Comparison of ENCODE assay signal across 12 mouse cellular contexts in the genomic region with DNA sequence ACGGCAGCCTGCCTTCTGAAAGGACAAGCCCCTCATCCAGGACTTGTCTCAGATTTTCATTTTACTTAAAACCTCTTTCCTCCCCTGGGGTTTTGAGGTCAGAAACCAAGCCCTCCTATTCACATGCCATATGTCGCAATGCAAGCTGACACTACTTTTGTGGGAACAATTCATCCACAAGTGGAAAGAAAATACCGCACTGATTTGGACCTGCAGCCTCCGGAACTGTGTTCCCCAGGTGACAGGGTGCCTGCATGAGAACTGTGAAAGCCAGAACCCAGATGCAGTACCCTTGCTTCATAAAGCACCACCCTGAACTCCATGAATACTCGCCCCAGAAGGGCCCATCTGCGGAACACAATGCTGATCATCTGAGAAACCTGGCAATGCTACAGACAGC. TPM values are rescaled to one million over a fixed set of nuclear protein-coding genes. Genes with fewer than 3 reads are reported as not detected.
A peak's percentile ranks its signal among the peaks of the same experiment; 100 is the strongest.
DNase-seq lines count a peak whose midpoint lies in the region; ATAC-seq and TF ChIP-seq lines count a peak whose summit lies in the region.
"Had no signal": no experiment of that assay in that cellular context is flagged by ENCODE, and none has a peak within 500 bp of the region (broad histone marks: within the 10 kb centered on the region; RNA-seq: fewer than 3 reads in every experiment).

No protein-coding gene starts in this region.

- TF ChIP-seq CTCF in lung, embryonic 14.5 days (IDR thresholded peaks at IDR 0.05; ENCODE audit: low read depth) = no peak
- TF ChIP-seq CTCF in left cerebral cortex, adult 2 months (IDR thresholded peaks at IDR 0.05) = no peak

- H3K4me3 ChIP-seq in lung, embryonic 14.5 days (ENCODE audit: low read depth, low read length) = no peak overlapping the region
- H3K4me3 ChIP-seq in brown adipose tissue, adult 24 weeks (ENCODE audit: insufficient read depth, low read depth, low read length) = no peak overlapping the region
- H3K4me3 ChIP-seq in liver, embryonic 15.5 days (replicated peaks) = no peak overlapping the region
- H3K4me3 ChIP-seq in left cerebral cortex, adult 2 months = no peak overlapping the region
- H3K4me3 ChIP-seq: stomach, embryonic 15.5 days had no signal

- intact Hi-C loops in left cerebral cortex, adult 2 months (cut with DNase I) = no loop called here

- no peaks in the 10 kb centered on the region for H3K9me3 ChIP-seq in lung, embryonic 14.5 days (ENCODE audit: low read depth, low read length)
- H3K9me3 ChIP-seq in liver, embryonic 15.5 days (replicated peaks) = no peaks in the 10 kb centered on the region
- H3K9me3 ChIP-seq: G1E; stomach, embryonic 15.5 days had no signal

- H3K27ac ChIP-seq in lung, embryonic 14.5 days (ENCODE audit: low read depth) = no peak overlapping the region
- peak overlapping the region; percentile 92 for H3K27ac ChIP-seq in brown adipose tissue, adult 24 weeks (replicated peaks; ENCODE audit: low read depth, low read length)
- peak overlapping the region; percentile 72 for H3K27ac ChIP-seq in liver, embryonic 15.5 days (replicated peaks)
- H3K27ac ChIP-seq in left cerebral cortex, adult 2 months = no peak overlapping the region; the same call in 1 of the 2 replicates
- H3K27ac ChIP-seq: stomach, embryonic 15.5 days had no signal

- no peaks in the 10 kb centered on the region for H3K36me3 ChIP-seq in lung, embryonic 14.5 days (ENCODE audit: insufficient read depth)
- H3K36me3 ChIP-seq in liver, embryonic 15.5 days (replicated peaks) = no peaks in the 10 kb centered on the region
- H3K36me3 ChIP-seq: stomach, embryonic 15.5 days had no signal

- H3K4me1 ChIP-seq in lung, embryonic 14.5 days (ENCODE audit: insufficient read depth) = peaks cover 7% of the 10 kb centered on the region; the same call in 1 of the 2 replicates
- H3K4me1 ChIP-seq in brown adipose tissue, adult 24 weeks (ENCODE audit: control insufficient read depth, insufficient read depth, insufficient read length, low read length) = peaks cover 49% of the 10 kb centered on the region
- peaks cover 54% of the 10 kb centered on the region for H3K4me1 ChIP-seq in liver, embryonic 15.5 days (replicated peaks)

- DNase-seq in embryo, embryonic 10.5 days (ENCODE audit: low spot score) = peak; percentile 46
- no peak for DNase-seq in embryo, embryonic 10 days (ENCODE audit: low spot score)
- DNase-seq in lung, embryonic 14.5 days = peak; percentile 64
- DNase-seq in lung, postnatal 10 days = no peak
- DNase-seq in gastrocnemius, postnatal 10 days = no peak
- no peak for DNase-seq in left cerebral cortex, adult 2 months (ENCODE audit: extremely low spot score in 1 of 2, low spot score in 2 of 2)
- DNase-seq: cerebellum, postnatal 14 days had no signal

- 49% methylated on average over 6 of the region's 6 CpGs for WGBS in lung, embryonic 14.5 days
- WGBS in liver, embryonic 15.5 days (ENCODE audit: insufficient replicate concordance) = 58% methylated on average over 6 of the region's 6 CpGs

- no peak overlapping the region for H3K4me2 ChIP-seq in lung, embryonic 14.5 days
- no peak overlapping the region for H3K4me2 ChIP-seq in liver, embryonic 15.5 days
- H3K4me2 ChIP-seq: stomach, embryonic 15.5 days had no signal

- no peak for ATAC-seq in lung, embryonic 14.5 days (ENCODE audit: insufficient read depth)
- ATAC-seq in liver, embryonic 15.5 days (ENCODE audit: insufficient read depth) = no peak
- ATAC-seq: activated CD4-positive, CD25-positive, alpha-beta regulatory T cell, adult 4 months had no signal

- H3K27me3 ChIP-seq in lung, embryonic 14.5 days (ENCODE audit: insufficient read depth, low read length) = no peaks in the 10 kb centered on the region
- H3K27me3 ChIP-seq in liver, embryonic 15.5 days = no peaks in the 10 kb centered on the region
- H3K27me3 ChIP-seq: stomach, embryonic 15.5 days had no signal

- H3K9ac ChIP-seq in lung, embryonic 14.5 days = no peak overlapping the region; the same call in 1 of the 2 replicates
- H3K9ac ChIP-seq in liver, embryonic 15.5 days = no peak overlapping the region
- H3K9ac ChIP-seq: stomach, embryonic 15.5 days had no signal

RNA-seq across cellular contexts. Expression of gene Pitpnm2, which starts 22.4 kb away (rescaled TPM):
- 8.8 and 9.8 TPM in 2 replicates for polyA plus RNA-seq in lung, embryonic 14.5 days (2014; fragmentation: Nextera tagmentation; extraction: Ambion mirVana)
- 20.3 and 21.8 TPM in 2 replicates for polyA plus RNA-seq in brown adipose tissue, adult 24 weeks (2012; ENCODE audit: insufficient read depth, insufficient read length, missing spikeins)
- 1.5 and 2.2 TPM in 2 replicates for polyA plus RNA-seq in liver, embryonic 15.5 days (2015; fragmentation: Nextera tagmentation; extraction: Ambion mirVana)
- total RNA-seq in gastrocnemius, postnatal 10 days (2021) = 10 to 100 TPM; 20.8 to 25.4 TPM
- 100 to 1,000 TPM; 317 to 336 TPM for total RNA-seq in left cerebral cortex, adult 2 months (2021)

Comparison
In these comparisons a context has a peak if more than half of its experiments do, and no peak if none do; other contexts are left out.
1. DNase-seq: peak in embryo, embryonic 10.5 days (single experiment) and lung, embryonic 14.5 days (single experiment); none in embryo, embryonic 10 days (single experiment), lung, postnatal 10 days (single experiment), gastrocnemius, postnatal 10 days (single experiment) and left cerebral cortex, adult 2 months (0 of 2).
2. H3K27ac ChIP-seq: peak in brown adipose tissue, adult 24 weeks (single experiment) and liver, embryonic 15.5 days (single experiment); none in lung, embryonic 14.5 days (single experiment) and left cerebral cortex, adult 2 months (single experiment).